Mouse (Mus musculus): ENCODE data around the gene P2ry12. TPM values are rescaled to one million over a fixed set of nuclear protein-coding genes. Genes with fewer than 3 reads are reported as not detected.

The P2ry12 gene
- polyA plus RNA-seq, 1 experiment from 2014 or later, result 5.6 TPM

- H3K4me3 ChIP-seq (replicated peaks; ENCODE audit: low read depth, low read length), result no peak overlapping the region
- no peaks in the 10 kb centered on the region for H3K9me3 ChIP-seq (ENCODE audit: control insufficient read depth, low read length)
- DNase-seq (no peak), ATAC-seq (ENCODE audit: low FRiP score, low TSS enrichment) (no peak)
- H3K27ac ChIP-seq (replicated peaks; ENCODE audit: low read depth, low read length), result no peak overlapping the region
- H3K4me2 ChIP-seq (ENCODE audit: low read length), result no peak overlapping the region
- H3K4me1 ChIP-seq (ENCODE audit: control insufficient read depth, insufficient read depth, low read length), result no peaks in the 10 kb centered on the region
- no peaks in the 10 kb centered on the region for H3K27me3 ChIP-seq (ENCODE audit: control insufficient read depth, insufficient read depth, low read length)
- no peaks in the 10 kb centered on the region; the same call in 1 of the 2 replicates for H3K36me3 ChIP-seq (ENCODE audit: control insufficient read depth, insufficient read depth, low read length)
- no peak overlapping the region for H3K9ac ChIP-seq (replicated peaks; ENCODE audit: low read length)
Measured at GRCm38 (mm10) chr3:59278620-59279019, 15.9 kb upstream of the P2ry12 start.

GRCm38 (mm10) chr3:59278254-59278533 lies 15.5 kb upstream of the P2ry12 start:
- ATAC-seq (ENCODE audit: low FRiP score, low TSS enrichment) (peak; percentile 31; the same call in 1 of the 2 replicates), DNase-seq (no peak)
- 90% methylated on average over 3 of the region's 3 CpGs for WGBS

GRCm38 (mm10) chr3:59277502-59278253 lies 15.0 kb upstream of the P2ry12 start:
- no peak overlapping the region for H3K9ac ChIP-seq (replicated peaks; ENCODE audit: low read length)
- no peak overlapping the region for H3K4me3 ChIP-seq (replicated peaks; ENCODE audit: low read depth, low read length)
- ATAC-seq (ENCODE audit: low FRiP score, low TSS enrichment) (0 out of 2 replicates have a peak, but pooled peaks have one; percentile 40), DNase-seq (peak; percentile 23)
- no peaks in the 10 kb centered on the region for H3K4me1 ChIP-seq (ENCODE audit: control insufficient read depth, insufficient read depth, low read length)
- no peak overlapping the region for H3K27ac ChIP-seq (replicated peaks; ENCODE audit: low read depth, low read length)
- H3K9me3 ChIP-seq (ENCODE audit: control insufficient read depth, low read length), result no peaks in the 10 kb centered on the region
- H3K36me3 ChIP-seq (ENCODE audit: control insufficient read depth, insufficient read depth, low read length), result no peaks in the 10 kb centered on the region; the same call in 1 of the 2 replicates
- 5% methylated on average over 3 of the region's 3 CpGs for WGBS
- H3K4me2 ChIP-seq (ENCODE audit: low read length), result no peak overlapping the region
- H3K27me3 ChIP-seq (ENCODE audit: control insufficient read depth, insufficient read depth, low read length), result no peaks in the 10 kb centered on the region

More at GRCm38 (mm10) chr3:59278254-59278533, 15.5 kb upstream of the P2ry12 start:
- Histone ChIP-seq H3K9me3 (ENCODE audit: control insufficient read depth, low read length) (no peaks in the 10 kb centered on the region), H3K4me2 (ENCODE audit: low read length) (no peak overlapping the region), H3K27ac (replicated peaks; ENCODE audit: low read depth, low read length) (no peak overlapping the region), H3K27me3 (ENCODE audit: control insufficient read depth, insufficient read depth, low read length) (no peaks in the 10 kb centered on the region), H3K9ac (replicated peaks; ENCODE audit: low read length) (no peak overlapping the region), H3K4me1 (ENCODE audit: control insufficient read depth, insufficient read depth, low read length) (no peaks in the 10 kb centered on the region), H3K4me3 (replicated peaks; ENCODE audit: low read depth, low read length) (no peak overlapping the region), H3K36me3 (ENCODE audit: control insufficient read depth, insufficient read depth, low read length) (no peaks in the 10 kb centered on the region; the same call in 1 of the 2 replicates)

- Histone ChIP-seq H3K27me3 (ENCODE audit: control insufficient read depth, insufficient read depth, low read length) (no peaks in the 10 kb centered on the region), H3K36me3 (ENCODE audit: control insufficient read depth, insufficient read depth, low read length) (peaks cover 6% of the 10 kb centered on the region; the same call in 1 of the 2 replicates), H3K9ac (replicated peaks; ENCODE audit: low read length) (no peak overlapping the region), H3K4me1 (ENCODE audit: control insufficient read depth, insufficient read depth, low read length) (no peaks in the 10 kb centered on the region), H3K27ac (replicated peaks; ENCODE audit: low read depth, low read length) (no peak overlapping the region), H3K4me2 (ENCODE audit: low read length) (no peak overlapping the region), H3K4me3 (replicated peaks; ENCODE audit: low read depth, low read length) (no peak overlapping the region), H3K9me3 (ENCODE audit: control insufficient read depth, low read length) (no peaks in the 10 kb centered on the region)
- no peak for ATAC-seq (ENCODE audit: low FRiP score, low TSS enrichment)
- DNase-seq, result no peak
- 91% methylated on average over 6 of the region's 6 CpGs for WGBS
Measured at GRCm38 (mm10) chr3:59270811-59271210, 8.1 kb upstream of the P2ry12 start.

GRCm38 (mm10) chr3:59263988-59264387 lies 1.3 kb upstream of the P2ry12 start:
- Histone ChIP-seq H3K9me3 (ENCODE audit: control insufficient read depth, low read length) (no peaks in the 10 kb centered on the region), H3K27ac (replicated peaks; ENCODE audit: low read depth, low read length) (no peak overlapping the region), H3K27me3 (ENCODE audit: control insufficient read depth, insufficient read depth, low read length) (no peaks in the 10 kb centered on the region), H3K4me1 (ENCODE audit: control insufficient read depth, insufficient read depth, low read length) (peaks cover 11% of the 10 kb centered on the region), H3K4me3 (replicated peaks; ENCODE audit: low read depth, low read length) (no peak overlapping the region), H3K9ac (replicated peaks; ENCODE audit: low read length) (no peak overlapping the region), H3K4me2 (ENCODE audit: low read length) (no peak overlapping the region), H3K36me3 (ENCODE audit: control insufficient read depth, insufficient read depth, low read length) (0 out of 2 replicates have a peak, but pooled peaks cover 6% of the 10 kb centered on the region)
- ATAC-seq (ENCODE audit: low FRiP score, low TSS enrichment) (no peak), DNase-seq (no peak)
- 89% methylated on average over 3 of the region's 3 CpGs for WGBS

- Histone ChIP-seq H3K27me3 (ENCODE audit: control insufficient read depth, insufficient read depth, low read length) (no peaks in the 10 kb centered on the region), H3K27ac (replicated peaks; ENCODE audit: low read depth, low read length) (no peak overlapping the region), H3K4me2 (ENCODE audit: low read length) (no peak overlapping the region), H3K36me3 (ENCODE audit: control insufficient read depth, insufficient read depth, low read length) (0 out of 2 replicates have a peak, but pooled peaks cover 5% of the 10 kb centered on the region), H3K9me3 (ENCODE audit: control insufficient read depth, low read length) (no peaks in the 10 kb centered on the region), H3K4me3 (replicated peaks; ENCODE audit: low read depth, low read length) (no peak overlapping the region), H3K4me1 (ENCODE audit: control insufficient read depth, insufficient read depth, low read length) (peaks cover 11% of the 10 kb centered on the region), H3K9ac (replicated peaks; ENCODE audit: low read length) (no peak overlapping the region)
- ATAC-seq (ENCODE audit: low FRiP score, low TSS enrichment), result no peak
- 94% methylated on average over 2 of the region's 2 CpGs for WGBS
- no peak for DNase-seq
Measured at GRCm38 (mm10) chr3:59263417-59263816, 746 bp upstream of the P2ry12 start.

- no peak overlapping the region for H3K4me3 ChIP-seq (replicated peaks; ENCODE audit: low read depth, low read length)
- peak; percentile 28 for DNase-seq
- H3K9ac ChIP-seq (replicated peaks; ENCODE audit: low read length), result no peak overlapping the region
- 27% methylated on average over 9 of the region's 9 CpGs for WGBS
- H3K27me3 ChIP-seq (ENCODE audit: control insufficient read depth, insufficient read depth, low read length), result no peaks in the 10 kb centered on the region
- no peak; the same call in 1 of the 2 replicates for ATAC-seq (ENCODE audit: low FRiP score, low TSS enrichment)
- H3K4me1 ChIP-seq (ENCODE audit: control insufficient read depth, insufficient read depth, low read length), result peaks cover 11% of the 10 kb centered on the region
- no peaks in the 10 kb centered on the region for H3K36me3 ChIP-seq (ENCODE audit: control insufficient read depth, insufficient read depth, low read length)
- no peak overlapping the region for H3K4me2 ChIP-seq (ENCODE audit: low read length)
- no peak overlapping the region for H3K27ac ChIP-seq (replicated peaks; ENCODE audit: low read depth, low read length)
- no peaks in the 10 kb centered on the region for H3K9me3 ChIP-seq (ENCODE audit: control insufficient read depth, low read length)
Measured at GRCm38 (mm10) chr3:59261709-59262472, 780 bp downstream of the P2ry12 start.

GRCm38 (mm10) chr3:59260745-59261144 lies 1.9 kb downstream of the P2ry12 start:
- no peak for ATAC-seq (ENCODE audit: low FRiP score, low TSS enrichment)
- WGBS, result 78% methylated on average over 5 of the region's 5 CpGs
- H3K4me2 ChIP-seq (ENCODE audit: low read length), result no peak overlapping the region
- peaks cover 11% of the 10 kb centered on the region for H3K4me1 ChIP-seq (ENCODE audit: control insufficient read depth, insufficient read depth, low read length)
- no peaks in the 10 kb centered on the region for H3K27me3 ChIP-seq (ENCODE audit: control insufficient read depth, insufficient read depth, low read length)
- no peaks in the 10 kb centered on the region for H3K9me3 ChIP-seq (ENCODE audit: control insufficient read depth, low read length)
- no peak for DNase-seq
- H3K9ac ChIP-seq (replicated peaks; ENCODE audit: low read length), result no peak overlapping the region
- no peak overlapping the region for H3K4me3 ChIP-seq (replicated peaks; ENCODE audit: low read depth, low read length)
- H3K27ac ChIP-seq (replicated peaks; ENCODE audit: low read depth, low read length), result no peak overlapping the region
- no peaks in the 10 kb centered on the region for H3K36me3 ChIP-seq (ENCODE audit: control insufficient read depth, insufficient read depth, low read length)
